Mouse (Mus musculus): ENCODE measurements around the gene Abca8a. TPM values are rescaled to one million over a fixed set of nuclear protein-coding genes. Genes with fewer than 3 reads are reported as not detected.
"Not testable (repeated sequence)": the region's sequence is repeated elsewhere in the genome, so short reads cannot be mapped to it uniquely, and the experiment has no call there.

The Abca8a gene
- total RNA-seq, 2 experiments from 2014 or later: 1.5 to 2.0 TPM

DNA sequence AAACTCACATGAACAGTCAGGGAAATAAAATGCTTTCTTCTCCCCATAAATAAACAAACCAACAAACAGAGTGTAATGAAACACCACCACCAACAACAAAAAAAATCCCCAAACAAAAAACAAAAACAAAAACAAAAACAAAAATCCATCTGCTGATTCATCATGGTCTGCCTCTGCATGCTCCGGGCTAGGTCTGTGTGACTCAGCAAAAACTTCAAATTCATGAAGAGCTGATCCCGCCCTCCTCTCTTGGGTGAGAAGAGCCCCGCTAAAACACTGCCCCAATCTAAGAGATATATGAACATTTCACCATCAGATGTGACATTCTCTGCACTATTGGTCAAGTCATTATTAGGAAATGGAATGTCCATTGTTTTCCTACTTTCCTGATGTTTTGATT is 104.5 kb downstream of the Abca8a start:
- DNase-seq (ENCODE audit: low spot score in 2 of 2): no peak
- intact Hi-C loops (cut with DNase I): no loop called here

- intact Hi-C loops (cut with DNase I): no loop called here
- DNase-seq (ENCODE audit: low spot score in 2 of 2): no peak
Measured at GRCm38 (mm10) chr11:109990256-109990655, 105.5 kb downstream of the Abca8a start.

GRCm38 (mm10) chr11:109988164-109988563 is 107.6 kb downstream of the Abca8a start:
- DNase-seq (ENCODE audit: low spot score in 2 of 2): no peak
- intact Hi-C loops (cut with DNase I): no loop called here

DNA sequence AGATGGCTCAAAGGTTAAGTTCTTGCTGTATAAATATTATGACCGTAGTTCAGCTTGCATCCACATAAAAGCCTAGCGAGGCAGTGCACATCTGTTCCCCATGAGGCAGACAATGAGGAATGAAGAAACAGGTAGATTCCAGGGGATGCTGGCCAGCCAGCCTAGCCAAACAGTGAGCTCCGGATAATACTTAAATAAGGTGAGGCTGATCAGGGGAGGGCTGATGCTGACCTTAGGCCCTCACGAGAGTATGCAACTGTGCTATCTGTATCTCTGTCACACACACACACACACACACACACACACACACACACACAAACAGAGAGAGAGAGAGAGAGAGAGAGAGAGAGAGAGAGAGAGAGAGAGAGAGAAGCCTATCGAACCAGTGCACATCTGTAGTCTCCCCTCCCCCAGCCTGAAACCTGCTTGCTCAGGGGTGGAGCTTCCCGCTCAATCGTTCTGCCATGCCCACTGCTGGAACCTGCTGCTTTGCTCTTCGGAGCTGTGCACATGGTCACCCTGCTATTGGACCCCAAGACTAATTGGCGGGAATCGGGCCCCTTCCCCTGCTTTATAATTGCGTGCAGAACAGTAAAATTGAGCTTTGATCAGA is 108.2 kb downstream of the Abca8a start:
- DNase-seq (ENCODE audit: low spot score in 2 of 2); intact Hi-C loops (cut with DNase I): not testable (repeated sequence)

DNA sequence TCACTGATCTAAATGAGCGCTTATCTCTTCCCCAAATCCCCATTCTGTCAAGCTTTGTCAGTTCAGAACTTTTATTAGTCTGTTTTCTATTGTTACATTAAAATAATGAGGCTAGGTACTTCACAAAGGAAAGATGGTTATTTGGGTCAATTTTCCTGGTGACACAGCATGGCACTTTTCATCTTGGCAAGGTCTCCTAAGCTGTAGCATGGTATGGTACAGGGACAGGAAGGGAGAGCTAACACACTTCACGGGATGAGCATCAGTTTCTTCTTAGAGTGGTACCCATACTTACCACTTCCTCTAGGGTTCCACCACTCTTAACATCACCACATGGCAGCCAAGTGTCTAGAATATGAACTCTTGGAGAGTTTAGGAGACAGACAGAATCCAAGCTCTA is 113.9 kb downstream of the Abca8a start:
- intact Hi-C loops (cut with DNase I): no loop called here

More for the DNA sequence above, 113.9 kb downstream of the Abca8a start:
- no peak for DNase-seq (ENCODE audit: low spot score in 2 of 2)

Other genes starting within 250 kb of the Abca8a start
- gene Abca8b, start 100.1 kb downstream of the Abca8a start, total RNA-seq (2021): 10 to 100 TPM; 11.1 to 12.3 TPM
- gene Abca9, start 72.2 kb upstream of the Abca8a start, total RNA-seq (2021): 1 to 10 TPM; 5.4 to 9.0 TPM
- 1 to 10 TPM; 1.1 to 1.6 TPM for gene Abca6, start 155.8 kb upstream of the Abca8a start, total RNA-seq (2021)
- gene Abca5, start 241.7 kb upstream of the Abca8a start, total RNA-seq (2021): 10 to 100 TPM; 40.7 to 47.3 TPM

Data from left cerebral cortex, postnatal 36 days (tissue).